Mouse (Mus musculus) spleen, postnatal 36 days (tissue): ENCODE data around the gene Bola1.
"Not testable (repeated sequence)": the region's sequence is repeated elsewhere in the genome, so short reads cannot be mapped to it uniquely, and the experiment has no call there.

Experiments
- DNase-seq, 2 experiments: peaks; one replicate each; pipeline ENCODE4 v3.0.0; 2022; ENCODE audit warnings: low spot score in 2 of 2, mixed read lengths in 1 of 2

Bola1 gene

GRCm38 (mm10) chr3:96181510-96182381 lies 37.8 kb downstream of the Bola1 start:
- no peak for DNase-seq

- DNase-seq = peak; percentile 37 to 39
These were observed 38.6 kb downstream of the Bola1 start, which contains the start of gene Sv2a for GRCm38 (mm10) chr3:96180727-96181477. Gene Sv2a, plus strand, starts transcription at chr3:96181151.

GRCm38 (mm10) chr3:96179531-96179930 lies 40.0 kb downstream of the Bola1 start:
- DNase-seq = no peak

- DNase-seq = no peak
These were observed 40.6 kb downstream of the Bola1 start for GRCm38 (mm10) chr3:96178902-96179301.

- no peak for DNase-seq
These were observed 41.1 kb downstream of the Bola1 start for GRCm38 (mm10) chr3:96178427-96178826.

GRCm38 (mm10) chr3:96175251-96175650 lies 44.3 kb downstream of the Bola1 start:
- no peak for DNase-seq

GRCm38 (mm10) chr3:96174042-96174441 lies 45.5 kb downstream of the Bola1 start:
- not testable (repeated sequence) for DNase-seq

- DNase-seq = no peak
These were observed 46.3 kb downstream of the Bola1 start for GRCm38 (mm10) chr3:96173185-96173584.

GRCm38 (mm10) chr3:96172197-96173178 lies 47.0 kb downstream of the Bola1 start, which contains the start of gene Sf3b4:
Gene Sf3b4, plus strand, starts transcription at chr3:96172332.
- peak; percentile 83 to 86 for DNase-seq

- DNase-seq = no peak
These were observed 47.8 kb downstream of the Bola1 start for GRCm38 (mm10) chr3:96171583-96172196.

GRCm38 (mm10) chr3:96170976-96171545 lies 48.4 kb downstream of the Bola1 start:
- no peak for DNase-seq

- no peak for DNase-seq
These were observed 49.2 kb downstream of the Bola1 start for GRCm38 (mm10) chr3:96170276-96170675.

GRCm38 (mm10) chr3:96168466-96169158 lies 50.9 kb downstream of the Bola1 start:
- DNase-seq = no peak

GRCm38 (mm10) chr3:96163040-96163439 lies 56.5 kb downstream of the Bola1 start:
- DNase-seq = no peak

- no peak for DNase-seq
These were observed 57.4 kb downstream of the Bola1 start, which contains the start of gene Mtmr11 for GRCm38 (mm10) chr3:96161869-96162840. Gene Mtmr11, plus strand, starts transcription at chr3:96162004.

- no peak for DNase-seq
These were observed 58.5 kb downstream of the Bola1 start for GRCm38 (mm10) chr3:96160803-96161516.

- DNase-seq = no peak
These were observed 59.2 kb downstream of the Bola1 start for GRCm38 (mm10) chr3:96160222-96160802.

- no peak for DNase-seq
These were observed 59.7 kb downstream of the Bola1 start for GRCm38 (mm10) chr3:96159820-96160219.
